Mouse (Mus musculus) ovary, postnatal 14 days (tissue): ENCODE measurements around the gene Cfap36.
A peak's percentile ranks its signal among the peaks of the same experiment; 100 is the strongest.

ENCODE experiments used
- DNase-seq: peaks from one replicate; pipeline ENCODE4 v3.0.0; 2022; ENCODE audit warnings: low spot score

The Cfap36 gene

DNA sequence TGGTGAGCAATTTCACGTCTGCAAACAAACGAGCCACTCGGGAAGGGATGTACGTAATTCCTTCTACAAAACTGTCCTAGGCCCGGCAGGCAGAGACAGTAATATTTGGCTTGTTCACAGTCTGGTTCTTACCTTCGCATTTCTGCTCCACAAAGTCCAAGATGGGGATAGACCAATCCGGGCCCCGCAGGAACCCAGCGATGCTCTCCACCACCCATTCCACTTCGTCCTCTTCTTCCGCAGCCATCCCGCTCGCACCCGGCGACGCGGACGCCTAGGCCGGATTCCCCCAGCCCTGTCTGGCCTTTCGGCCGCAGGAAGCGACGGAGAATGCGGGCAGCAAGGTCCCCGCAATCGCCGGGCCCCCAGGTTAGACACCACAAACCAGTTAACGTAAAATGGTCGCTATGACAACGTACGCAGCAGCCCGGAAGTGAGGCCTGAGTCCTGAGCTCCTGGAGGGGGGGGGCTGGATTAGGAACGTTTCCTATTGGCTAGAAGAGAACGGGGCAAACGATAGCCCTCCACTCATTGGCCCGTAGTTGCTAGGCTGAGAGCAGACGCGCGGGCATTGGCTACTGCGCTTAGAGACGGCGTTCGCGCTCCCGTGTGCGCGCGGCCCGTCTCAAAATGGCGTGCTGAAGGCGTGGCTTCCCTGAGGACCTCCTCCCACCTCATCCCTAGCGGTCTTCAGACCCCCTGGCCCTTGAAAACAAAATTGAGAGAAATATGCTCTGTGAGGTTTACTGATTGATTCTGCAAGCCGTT, at the start of gene Cfap36:
TSS of gene Cfap36 (minus strand) at position 527 of the 768 bp plus-strand sequence.
- DNase-seq: peak; percentile 75

- no peak for DNase-seq
These were observed 40.1 kb upstream of the Cfap36 start for GRCm38 (mm10) chr11:29287305-29287704.

- no peak for DNase-seq
These were observed 38.8 kb upstream of the Cfap36 start for GRCm38 (mm10) chr11:29286040-29286439.

DNA sequence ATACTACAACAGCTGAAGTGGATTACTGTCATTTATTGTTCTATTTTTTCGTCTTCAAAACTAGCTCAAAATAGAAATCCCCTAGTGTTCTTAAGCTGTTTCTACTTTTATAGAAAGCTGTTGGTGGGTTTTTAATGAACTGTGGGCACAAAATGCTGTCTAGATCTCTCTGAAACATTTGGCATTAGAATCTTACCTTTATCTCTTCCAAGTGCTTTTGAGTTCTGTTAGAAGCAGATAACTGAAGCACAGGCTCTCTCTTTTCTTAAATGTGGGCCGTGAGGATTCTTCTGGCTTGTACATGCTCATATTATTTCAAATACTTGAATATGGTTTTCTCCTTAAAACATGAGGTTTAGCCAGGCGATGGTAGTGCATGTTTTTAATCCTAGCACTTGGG, 27.5 kb upstream of the Cfap36 start:
- DNase-seq: no peak

- peak; percentile 27 for DNase-seq
These were observed 20.6 kb upstream of the Cfap36 start for GRCm38 (mm10) chr11:29267824-29268223.

- DNase-seq: no peak
These were observed 7.4 kb upstream of the Cfap36 start for GRCm38 (mm10) chr11:29254643-29255042.

- no peak for DNase-seq
These were observed 1.2 kb upstream of the Cfap36 start for GRCm38 (mm10) chr11:29248386-29248785.

- no peak for DNase-seq
These were observed 516 bp upstream of the Cfap36 start for GRCm38 (mm10) chr11:29247725-29248124.

GRCm38 (mm10) chr11:29245988-29246387, 1.2 kb downstream of the Cfap36 start:
- DNase-seq: no peak

DNA sequence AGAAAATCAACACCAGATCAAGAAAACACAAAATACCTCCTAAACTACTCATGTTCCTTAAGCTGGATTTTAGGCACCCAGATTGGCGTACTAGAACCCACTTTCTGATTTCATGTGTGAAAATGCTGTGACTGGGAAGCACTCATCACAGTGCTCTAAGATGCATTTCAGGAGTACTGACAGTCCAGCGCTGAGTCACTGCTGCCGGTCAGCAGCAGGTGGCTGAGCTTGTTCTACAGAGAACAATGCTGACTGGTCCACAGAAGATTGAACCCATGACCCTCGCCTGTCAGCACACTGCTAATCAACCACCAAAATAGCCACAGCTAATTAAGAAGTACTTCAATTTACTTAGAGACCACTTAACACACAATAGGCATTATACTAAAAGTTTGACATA, 5.2 kb downstream of the Cfap36 start:
- DNase-seq: no peak

DNA sequence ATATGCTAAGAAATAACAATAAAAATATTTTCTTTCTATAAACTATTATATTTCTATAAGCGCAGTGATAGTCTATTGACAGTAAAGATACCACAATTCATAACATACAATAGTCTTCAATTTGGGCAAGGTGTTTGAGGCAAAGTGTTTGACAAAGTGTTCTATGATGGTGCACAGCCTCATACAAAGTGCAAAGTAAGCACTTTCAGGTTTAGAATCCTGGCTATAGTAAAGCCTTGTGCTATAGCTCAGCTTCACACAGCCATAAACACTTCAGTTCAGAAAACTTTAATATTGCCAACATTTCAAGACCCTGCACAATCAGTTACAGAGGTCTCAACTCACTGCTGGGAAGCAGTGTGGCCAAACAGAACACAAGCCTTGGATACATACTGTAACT, 7.9 kb downstream of the Cfap36 start:
- DNase-seq: no peak

DNA sequence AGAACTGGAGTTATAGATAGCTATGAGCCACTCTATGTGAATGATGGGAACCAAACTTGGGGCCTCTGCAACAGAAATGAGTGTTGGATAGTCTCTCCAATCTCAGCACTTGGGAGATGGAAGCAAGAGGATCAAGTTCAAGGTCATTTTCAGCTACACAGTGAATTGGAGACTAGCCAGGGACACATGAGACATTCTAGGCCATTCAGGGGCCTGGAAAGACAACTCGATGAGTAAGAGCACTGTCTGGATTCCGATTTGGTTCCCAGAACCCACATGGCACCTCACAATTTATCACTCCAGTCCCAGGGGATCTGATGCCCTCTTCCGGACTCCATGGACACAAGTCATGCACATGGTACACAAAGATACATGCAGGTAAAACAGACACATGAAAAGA, 8.7 kb downstream of the Cfap36 start:
- no peak for DNase-seq

- DNase-seq: no peak
These were observed 9.2 kb downstream of the Cfap36 start for GRCm38 (mm10) chr11:29238047-29238446.

DNA sequence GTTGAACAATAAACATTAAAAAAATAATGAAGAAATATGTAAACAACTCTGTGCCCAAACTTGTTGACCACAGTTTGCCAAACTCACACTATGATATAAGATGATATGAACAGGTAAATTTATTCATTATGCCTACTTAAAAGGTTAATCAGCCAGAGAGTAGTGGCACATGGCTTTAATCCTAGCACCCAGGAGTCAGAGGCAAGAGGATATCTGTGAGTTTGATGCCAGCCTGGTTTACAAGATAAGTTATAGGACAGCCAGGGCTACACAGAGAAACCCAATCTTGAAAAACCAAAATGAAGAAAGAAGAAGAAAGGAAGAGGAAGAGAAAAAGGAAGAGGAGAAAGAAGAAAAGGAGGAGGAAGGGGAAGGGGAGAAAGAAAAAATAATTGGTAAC, 9.8 kb downstream of the Cfap36 start:
- no peak for DNase-seq

GRCm38 (mm10) chr11:29233569-29233968, 13.6 kb downstream of the Cfap36 start:
- no peak for DNase-seq

DNA sequence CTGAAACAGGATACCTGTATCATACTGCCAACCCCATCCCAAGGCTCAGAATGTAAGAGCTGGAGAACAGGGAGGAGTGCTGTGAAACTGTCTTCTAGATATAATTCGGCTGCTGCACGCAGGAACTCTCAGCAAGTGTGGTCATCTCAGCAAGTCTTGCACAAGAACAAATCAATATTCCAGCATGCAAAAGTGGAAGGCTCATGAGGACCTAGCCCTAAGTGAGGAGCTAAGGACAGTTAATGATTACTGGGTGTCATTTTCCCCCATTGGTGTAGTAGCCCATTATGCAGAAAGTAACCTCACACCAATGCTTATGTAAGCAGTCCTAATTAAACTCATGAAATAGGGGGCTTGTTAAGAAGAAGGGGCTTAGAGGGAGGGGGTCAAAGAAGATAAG, 18.3 kb downstream of the Cfap36 start:
- DNase-seq: no peak

DNA sequence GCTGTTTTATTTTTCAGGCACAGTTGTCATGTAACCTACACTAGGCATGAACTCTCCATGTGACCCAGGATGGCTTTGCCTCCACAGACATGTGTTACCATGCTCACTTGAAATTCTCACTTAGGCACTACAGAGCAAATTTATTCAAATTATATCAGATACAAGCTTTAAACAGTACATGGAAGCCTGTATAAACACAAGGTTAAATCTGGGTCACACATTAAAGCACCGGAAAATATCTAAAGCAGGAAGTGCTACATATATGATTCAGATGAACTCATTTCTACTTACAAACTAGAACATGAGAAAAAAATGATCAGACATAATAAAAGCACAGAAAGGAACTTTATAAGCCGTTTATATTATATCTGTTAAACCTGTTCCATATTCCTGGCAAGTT, 22.5 kb downstream of the Cfap36 start:
- no peak for DNase-seq

DNA sequence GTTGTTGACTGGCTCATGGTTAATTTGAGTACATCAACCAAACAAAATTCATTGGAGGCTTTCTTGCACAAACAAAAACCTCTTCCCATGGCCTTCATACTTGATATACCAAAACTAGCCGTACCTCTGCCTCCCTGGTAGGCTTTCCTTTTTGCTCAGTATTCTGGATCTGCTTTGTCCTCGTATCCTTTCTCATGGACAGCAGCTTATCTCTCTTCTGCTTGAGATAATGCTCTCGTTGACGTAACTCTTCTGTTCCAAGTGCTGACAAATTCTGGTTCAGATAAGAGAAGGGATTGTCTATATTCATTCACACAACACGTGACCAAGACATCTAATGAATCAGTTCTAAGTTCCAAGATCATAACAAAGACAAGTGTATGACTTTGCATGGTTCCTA, 24.9 kb downstream of the Cfap36 start:
- no peak for DNase-seq

- DNase-seq: no peak
These were observed 28.2 kb downstream of the Cfap36 start for GRCm38 (mm10) chr11:29219055-29219454.

GRCm38 (mm10) chr11:29216196-29216595, 31.0 kb downstream of the Cfap36 start:
- no peak for DNase-seq

GRCm38 (mm10) chr11:29209774-29210173, 37.4 kb downstream of the Cfap36 start:
- no peak for DNase-seq

GRCm38 (mm10) chr11:29203653-29204052, 43.6 kb downstream of the Cfap36 start:
- no peak for DNase-seq

- no peak for DNase-seq
These were observed 58.2 kb downstream of the Cfap36 start for GRCm38 (mm10) chr11:29188981-29189380.

GRCm38 (mm10) chr11:29181751-29182150, 65.5 kb downstream of the Cfap36 start:
- DNase-seq: no peak
